Mouse (Mus musculus) layer of hippocampus, postnatal 10 days (tissue): Measurements from ENCODE around the gene Thpo. TPM values are rescaled to one million over a fixed set of nuclear protein-coding genes. Genes with fewer than 3 reads are reported as not detected.

Source experiments
- DNase-seq, 2 experiments: peaks; one replicate each; pipeline ENCODE4 v3.0.0; 2021; ENCODE audit warnings: low spot score in 2 of 2
- total RNA-seq, 2 experiments: library from RNA; stranded (reverse); gene quantifications; 2 replicates each; pipeline ENCODE4 v1.2.3; 2021

The Thpo gene
- total RNA-seq, 2 experiments from 2014 or later, result 3.7 to 4.3 TPM

DNA sequence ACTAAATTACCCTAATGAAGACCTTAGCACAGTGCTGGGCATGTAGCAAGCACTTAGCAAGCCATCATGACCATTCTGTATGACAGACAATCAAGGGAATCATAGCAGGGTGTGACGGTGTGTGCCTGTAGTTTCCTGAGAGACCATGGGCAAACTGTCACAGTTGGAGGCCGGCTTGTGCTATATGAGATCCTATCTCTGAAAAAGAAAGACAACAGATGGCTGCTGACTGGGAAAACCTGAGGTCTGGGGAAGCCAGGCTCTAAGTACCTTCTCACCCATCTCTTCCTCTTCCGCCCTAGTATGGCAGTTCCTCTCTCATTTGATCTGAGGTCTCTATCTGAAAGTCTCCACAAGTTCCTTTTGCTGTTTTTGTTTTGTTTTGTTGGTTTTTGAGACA is 28.5 kb downstream of the Thpo start:
- DNase-seq, result peak in 1 of 2 experiments; percentile 12

DNA sequence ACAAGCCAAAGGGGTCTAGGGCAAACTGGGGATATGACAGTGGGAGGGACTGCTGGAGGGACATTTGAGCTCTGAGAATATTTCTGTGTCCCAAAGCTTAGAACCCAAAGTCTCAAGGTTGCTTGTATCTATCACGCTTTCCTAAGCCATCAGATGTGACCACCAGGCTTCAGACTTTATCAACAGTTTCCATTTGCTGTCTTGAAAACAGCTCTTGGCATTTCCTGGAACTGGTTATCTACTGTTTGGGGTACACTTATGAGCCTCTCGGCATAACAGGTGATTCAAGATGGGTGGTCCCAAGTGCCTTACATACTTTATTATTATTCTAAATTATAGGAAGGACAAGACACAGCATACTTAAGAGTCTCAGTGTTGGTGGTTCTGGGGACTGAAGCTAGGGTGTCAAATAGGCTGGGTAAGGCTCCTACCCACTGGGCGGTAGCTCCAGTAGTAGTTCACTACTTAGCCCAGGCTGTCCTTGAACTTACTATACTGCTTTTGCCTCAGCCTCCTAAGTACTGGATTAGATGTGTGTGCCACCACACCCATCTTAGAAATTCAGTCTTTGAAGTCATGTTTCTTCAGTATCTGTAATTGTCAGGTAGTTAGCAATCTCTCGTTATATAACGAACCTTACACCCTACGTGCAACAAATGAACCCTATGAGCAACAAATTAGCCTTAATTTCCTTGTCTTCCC is 30.5 kb downstream of the Thpo start:
- DNase-seq, result peak in 1 of 2 experiments; percentile 11

DNA sequence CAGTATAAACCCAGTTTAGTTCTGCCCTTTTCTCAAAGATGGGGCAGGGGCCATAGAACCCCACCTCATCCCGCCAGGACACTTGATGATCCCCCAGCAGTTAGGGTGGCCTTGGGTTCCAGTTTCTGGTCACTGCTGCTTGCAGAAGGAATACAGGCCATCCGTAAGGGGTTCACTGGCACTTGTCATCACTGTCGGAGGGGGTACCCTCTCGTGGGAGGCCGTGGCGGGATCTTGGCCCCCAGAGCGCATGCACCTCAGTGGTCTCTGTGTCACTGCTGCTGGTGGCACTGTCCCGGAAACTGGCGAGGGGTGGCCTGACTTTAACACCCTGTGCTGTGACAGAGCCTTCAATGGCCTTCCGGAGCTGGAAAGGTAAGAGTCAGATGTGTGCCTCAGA is 31.2 kb downstream of the Thpo start:
- peak in 1 of 2 experiments; percentile 24 for DNase-seq

DNA sequence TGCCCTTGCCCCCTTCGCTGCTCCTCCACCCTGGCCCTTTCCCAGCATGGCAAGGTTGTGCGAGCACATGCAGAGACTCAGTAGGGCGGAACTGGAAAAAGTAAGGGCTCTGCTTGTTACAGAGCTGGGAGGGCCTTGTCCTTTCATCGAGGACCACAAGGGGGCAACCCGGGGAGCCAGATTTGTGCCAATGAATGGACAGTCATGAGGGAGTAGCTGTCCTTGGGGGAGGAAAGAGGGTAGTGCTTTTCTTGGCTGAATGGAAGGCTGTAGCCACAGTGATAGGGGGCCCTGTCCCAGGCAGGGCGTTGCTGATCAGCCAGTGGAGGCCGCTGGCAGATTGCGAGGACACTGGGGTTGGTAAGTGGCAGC is 31.8 kb downstream of the Thpo start:
- DNase-seq, result peak; percentile 85 to 86

DNA sequence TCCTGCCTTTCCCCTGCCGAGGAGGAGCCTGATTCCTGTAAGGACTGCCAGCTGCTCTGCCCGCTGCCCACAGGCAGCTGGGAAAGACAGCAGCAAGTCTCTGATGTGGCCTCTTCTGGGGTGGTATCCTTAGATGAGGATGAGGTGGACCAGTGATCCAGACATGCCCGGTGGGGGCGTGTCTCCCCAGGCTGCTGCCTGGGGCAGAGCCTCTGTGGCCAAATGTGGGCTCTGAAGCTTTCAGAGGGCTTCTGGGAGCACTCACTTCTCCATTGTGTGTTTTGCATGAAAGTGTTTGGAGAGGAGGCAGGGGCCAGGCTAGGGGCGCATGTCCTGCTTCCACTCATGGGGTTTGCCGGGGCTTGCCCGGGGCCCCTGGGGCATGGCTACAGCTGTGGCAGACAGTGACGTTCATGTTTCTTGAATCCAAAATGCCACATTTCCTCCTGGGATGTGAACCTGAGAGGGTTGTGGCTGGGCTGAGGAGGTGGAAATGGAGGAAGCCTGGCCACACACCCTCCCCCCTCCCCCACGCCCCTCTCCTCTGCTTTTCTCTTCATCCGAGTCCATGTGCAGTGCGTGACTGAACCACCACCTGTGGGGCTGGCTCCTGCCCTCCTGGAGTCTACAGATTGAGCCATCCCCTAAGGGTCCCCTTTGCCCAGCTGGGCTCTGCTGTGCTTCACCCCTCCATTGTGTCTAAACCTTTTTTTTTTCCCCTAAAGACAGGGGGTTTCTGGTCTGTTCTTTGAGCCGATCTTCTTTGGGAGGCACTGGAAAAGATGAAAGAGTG is 32.4 kb downstream of the Thpo start:
- DNase-seq, result peak in 1 of 2 experiments; percentile 26

DNA sequence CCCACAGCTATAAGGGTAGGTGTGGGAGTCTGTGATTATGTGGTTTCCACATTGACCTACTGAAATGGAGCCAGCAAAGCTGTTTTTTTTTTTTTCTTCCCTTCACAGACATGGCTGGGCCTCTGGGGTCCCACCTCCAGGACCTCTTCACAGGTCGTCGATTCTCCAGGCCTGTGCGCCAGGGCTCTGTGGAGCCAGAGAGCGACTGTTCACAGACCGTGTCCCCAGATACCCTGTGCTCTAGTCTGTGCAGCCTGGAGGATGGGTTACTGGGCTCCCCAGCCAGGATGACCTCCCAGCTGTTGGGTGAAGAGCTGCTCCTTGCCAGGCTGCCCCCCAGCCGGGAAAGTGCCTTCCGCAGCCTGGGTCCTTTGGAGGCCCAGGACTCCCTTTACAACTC is 33.0 kb downstream of the Thpo start:
- DNase-seq, result no peak

DNA sequence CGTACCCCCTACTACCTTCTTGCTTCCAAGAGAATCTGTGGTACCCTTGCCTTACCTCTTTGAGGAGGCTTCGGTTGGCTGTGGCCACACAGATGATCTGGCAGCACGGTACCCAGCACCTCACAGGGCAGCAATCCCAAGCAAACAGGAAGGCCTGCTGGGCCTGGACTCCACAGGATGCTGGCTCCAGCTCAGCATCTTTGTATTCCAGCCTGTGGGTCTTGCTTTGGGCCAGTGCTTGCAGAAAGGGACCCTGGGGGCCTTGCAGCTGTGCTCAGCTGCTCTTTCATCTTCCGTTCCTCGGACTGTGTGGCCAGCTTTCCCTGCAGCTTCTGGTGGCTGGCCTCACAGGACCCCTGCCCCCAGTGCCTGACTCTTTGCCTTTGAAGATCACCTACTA is 34.3 kb downstream of the Thpo start:
- peak; percentile 15 to 35 for DNase-seq

DNA sequence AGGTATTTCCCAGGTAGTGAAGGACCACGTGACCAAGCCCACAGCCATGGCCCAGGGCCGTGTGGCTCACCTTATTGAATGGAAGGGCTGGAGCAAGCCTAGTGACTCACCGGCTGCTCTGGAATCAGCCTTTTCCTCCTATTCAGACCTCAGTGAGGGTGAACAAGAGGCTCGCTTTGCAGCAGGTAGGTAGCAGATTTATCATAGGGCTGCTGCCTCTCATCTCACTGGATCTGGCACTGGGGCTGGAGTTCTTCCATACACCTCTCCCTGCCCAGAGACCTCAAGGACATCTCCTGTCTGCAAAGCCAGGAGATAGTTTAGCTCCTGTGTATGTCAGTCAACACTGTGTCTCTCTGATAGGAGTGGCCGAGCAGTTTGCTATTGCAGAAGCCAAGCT is 35.0 kb downstream of the Thpo start:
- no peak for DNase-seq

DNA sequence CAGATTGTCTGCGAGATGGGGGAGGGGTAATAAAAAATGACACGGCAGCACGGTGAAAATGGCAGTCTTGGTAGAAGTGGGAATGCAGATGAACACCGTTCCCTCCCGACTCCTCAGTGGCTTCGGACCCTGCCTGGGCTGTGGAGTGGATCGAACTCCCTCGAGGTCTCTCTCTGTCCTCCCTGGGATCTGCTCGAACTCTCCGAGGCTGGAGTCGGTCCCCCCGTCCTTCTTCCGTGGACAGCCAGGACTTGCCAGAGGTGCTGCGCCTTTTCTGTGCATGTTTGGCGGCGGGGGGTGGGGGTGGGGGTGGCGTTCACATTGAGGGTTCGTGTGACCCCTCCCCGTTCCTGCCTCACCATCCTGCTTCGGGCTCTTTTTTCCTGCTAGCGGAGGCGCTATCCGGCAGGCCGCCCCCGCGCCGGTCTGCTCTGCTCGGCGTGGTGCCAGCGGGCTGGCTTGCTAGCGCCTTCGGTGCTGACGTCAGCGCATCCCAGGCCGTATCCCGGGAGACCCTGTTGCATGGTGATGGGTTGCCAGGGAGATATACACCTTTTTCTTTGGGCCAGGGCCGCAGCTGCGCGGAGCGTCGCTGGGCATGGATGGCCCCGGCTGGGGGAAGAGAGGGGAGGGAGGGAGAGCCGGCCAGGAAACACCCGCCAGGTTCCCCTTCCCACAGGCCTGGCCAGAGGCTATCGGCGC is 38.5 kb downstream of the Thpo start:
- DNase-seq, result peak; percentile 99

DNA sequence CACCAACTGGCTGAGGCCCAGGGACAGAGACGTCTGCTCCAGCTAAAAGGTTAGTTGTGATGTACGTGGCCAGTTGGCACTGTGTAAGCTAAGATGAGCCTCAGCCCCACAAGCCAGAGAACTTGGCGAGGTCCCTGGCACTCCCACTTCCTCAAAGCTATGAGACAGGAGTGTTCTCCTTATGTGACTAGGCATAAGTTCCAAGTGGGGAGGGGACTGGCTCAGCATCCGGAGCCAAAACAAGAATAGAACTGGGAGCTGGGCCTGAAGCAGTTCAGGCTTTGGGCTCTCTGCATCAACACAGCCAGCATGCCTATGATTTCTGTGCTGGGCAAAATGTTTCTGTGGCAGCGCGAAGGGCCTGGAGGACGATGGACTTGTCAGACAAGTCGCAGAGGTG is 39.5 kb downstream of the Thpo start:
- DNase-seq, result peak; percentile 57 to 72

DNA sequence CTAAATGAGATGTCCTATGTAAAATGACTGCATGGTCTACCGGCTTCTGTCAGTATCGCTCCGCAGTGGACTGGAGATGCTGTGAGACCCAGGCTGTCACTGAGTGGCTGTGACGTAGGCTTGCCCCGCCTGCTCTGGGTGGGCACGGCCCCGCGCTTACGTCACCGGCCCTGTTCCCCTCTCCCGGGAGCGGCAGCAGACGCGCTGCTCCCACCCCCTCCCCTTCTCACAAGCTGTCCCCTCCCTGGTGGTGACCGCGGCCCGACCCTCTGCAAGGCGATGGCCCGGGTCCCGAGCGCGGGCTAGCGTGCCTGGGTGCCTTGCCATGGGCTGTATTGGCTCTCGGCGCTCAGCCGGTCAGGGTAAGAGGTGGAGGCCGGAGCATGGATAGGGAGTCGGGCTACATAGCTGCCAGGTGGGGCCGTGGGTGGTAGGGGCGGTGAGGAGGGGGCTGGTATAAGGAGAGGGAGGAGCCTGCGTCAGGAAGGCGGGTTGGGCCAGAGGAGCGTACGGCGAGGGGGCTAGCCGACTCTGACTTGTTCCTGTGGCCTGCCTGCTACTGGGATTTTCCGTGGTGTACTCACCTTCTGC is 41.1 kb downstream of the Thpo start, which contains the start of gene Fam131a:
Gene Fam131a (plus strand): TSS at position 131 of the 591 bp plus-strand sequence.
- DNase-seq, result peak; percentile 94 to 95

DNA sequence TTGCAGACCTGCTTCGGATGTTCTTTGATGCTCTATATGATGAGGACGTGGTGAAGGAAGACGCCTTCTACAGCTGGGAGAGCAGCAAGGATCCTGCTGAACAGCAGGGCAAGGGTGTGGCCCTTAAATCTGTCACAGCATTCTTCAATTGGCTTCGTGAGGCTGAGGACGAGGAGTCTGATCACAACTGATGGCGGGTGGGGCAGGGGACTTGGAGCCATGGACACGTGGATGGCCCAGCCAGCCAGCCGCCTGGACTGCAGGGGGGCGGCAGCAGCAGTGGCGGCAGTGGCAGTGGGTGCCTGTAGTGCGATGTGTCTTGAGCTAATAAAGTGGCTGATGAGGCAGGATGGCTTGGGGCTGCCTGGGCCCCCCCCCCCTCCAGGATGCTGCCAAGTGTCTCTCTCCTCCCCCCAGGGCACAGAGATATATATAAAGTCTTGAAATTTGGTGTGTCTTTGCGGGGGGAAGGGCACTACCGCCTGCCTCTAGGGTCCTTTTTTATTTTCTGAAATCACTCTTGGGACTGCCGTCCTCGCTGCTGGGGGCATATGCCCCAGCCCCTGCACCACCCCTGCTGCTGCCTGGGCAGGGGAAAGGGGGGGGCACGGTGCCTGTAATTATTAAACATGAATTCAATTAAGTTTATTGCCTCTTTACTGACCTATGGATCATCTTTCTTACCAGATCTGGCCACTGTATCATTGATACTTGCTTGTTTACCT is 41.9 kb downstream of the Thpo start:
- peak in 1 of 2 experiments; percentile 22 for DNase-seq

DNA sequence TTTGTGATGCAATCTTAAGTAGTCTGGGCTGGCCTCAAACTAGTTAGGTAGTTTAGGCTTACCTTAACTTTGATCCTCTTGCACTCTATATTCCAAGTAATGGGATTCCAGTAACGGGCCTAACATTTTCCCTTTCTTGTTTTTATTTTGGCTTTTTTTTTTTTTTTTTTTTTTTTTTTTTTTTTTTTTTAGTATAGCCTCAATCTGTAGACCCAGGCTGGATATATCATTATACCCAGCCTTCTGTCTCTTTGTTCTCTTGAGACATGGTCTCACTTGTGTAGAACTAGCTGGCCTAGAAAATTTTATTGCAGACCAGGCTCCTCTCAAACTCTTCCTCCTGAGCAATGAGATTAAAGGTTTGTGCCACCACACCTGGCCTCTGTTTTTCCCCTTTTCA is 42.7 kb downstream of the Thpo start:
- DNase-seq, result no peak

DNA sequence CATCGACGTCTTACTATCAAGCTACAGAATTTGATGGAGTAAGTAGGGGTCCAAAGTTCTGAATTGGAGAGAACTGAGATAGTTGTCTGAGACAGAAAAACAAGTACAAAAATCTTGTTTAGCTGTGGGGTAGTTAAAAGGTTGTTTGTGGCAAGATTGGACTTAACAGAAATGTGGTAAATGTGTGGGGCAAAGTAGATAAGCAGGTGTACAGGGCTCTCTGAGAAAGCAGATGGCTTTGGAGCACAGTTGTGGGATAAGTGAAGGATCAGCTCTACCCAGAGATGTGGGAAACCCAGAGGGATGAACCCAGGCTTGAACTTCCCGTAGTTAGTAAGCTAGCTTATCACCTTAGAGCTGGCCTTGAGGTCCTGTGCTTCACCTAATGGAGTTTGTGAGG is 43.5 kb downstream of the Thpo start:
- DNase-seq, result no peak

DNA sequence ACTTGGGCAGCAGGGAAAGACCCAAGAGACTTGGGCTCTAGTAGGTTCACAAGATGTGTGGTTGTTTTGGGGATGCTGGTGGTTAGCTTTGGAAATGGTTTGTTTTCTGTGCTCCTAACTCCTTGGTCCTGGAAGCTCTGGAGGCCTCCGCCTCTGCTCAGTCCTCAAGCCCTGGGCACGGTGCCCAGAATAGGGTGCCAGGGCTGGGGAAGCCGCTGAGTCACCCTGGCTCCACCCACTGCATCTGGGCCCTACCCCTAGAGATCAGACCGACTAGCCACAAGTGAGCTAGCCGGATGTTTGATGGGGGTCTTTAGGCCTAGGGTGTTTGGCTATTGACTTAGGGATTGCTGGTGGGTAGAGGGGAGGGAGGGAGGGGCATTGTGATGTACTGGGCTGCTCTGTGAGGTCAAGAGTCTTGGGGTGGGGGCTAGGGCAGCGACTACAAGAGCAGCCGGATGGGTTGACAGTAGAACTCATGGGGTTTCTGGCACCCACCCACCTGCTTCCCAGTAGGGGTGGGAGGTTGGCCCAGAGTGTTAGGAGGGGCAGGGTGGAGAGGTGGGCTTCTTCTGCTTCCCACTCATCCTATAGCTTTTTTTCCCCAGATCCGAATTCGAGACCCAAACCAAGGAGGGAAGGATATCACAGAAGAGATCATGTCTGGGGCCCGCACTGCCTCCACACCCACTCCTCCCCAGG is 56.2 kb downstream of the Thpo start:
- peak; percentile 45 to 65 for DNase-seq

DNA sequence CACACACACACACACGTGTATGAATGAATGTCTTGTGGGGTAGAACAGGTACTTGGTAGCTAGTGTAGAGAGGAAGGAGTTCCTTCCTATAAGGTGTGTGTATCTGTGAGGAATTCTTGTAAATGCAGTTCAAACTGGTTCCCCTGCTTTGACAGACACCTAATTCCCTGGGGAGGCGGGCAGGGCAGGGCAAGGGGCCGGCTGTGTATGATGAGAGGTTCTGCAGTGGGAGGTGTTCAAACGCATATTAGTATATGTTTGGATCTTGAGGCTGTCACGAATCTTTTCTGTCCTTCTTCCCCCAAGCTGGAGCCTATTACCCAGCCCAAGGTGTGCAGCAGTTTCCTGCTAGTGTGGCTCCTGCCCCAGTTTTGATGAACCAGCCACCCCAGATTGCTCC is 56.9 kb downstream of the Thpo start:
- no peak for DNase-seq

DNA sequence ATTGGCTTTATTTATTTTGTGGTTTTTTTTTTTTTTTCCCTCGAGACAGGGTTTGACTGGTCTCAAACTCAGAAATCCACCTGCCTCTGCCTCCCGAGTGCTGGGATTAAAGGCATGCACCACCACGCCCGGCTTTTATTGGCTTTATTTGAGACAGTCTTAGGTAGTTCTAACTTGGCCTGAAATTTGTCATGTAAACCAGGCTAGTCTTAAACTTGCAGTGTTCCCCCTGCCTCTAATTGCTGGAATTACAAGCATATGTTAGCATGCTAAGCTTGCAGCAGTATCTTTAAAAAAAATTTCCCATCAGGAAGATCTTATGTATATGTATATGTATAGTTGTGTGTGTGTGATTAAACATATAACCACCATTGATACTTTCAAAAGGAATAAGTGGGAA is 57.6 kb downstream of the Thpo start:
- DNase-seq, result no peak

DNA sequence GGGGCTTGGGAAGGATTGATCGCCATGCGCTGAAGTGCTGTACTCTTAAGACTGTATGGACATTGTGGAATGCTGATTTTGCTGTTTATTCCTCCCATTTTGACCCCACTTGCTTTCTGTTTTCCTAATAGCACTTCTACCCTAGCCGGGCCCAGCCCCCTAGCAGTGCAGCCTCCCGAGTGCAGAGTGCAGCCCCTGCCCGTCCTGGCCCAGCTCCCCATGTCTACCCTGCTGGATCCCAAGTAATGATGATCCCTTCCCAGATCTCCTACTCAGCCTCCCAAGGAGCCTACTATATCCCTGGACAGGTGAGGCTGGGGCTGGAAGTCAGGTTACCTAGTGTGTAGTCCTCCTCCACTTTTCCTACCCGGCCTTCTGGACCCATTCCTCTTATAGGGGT is 59.1 kb downstream of the Thpo start:
- no peak for DNase-seq
